Mouse (Mus musculus): ENCODE results near the gene Zfp551. TPM values are rescaled to one million over a fixed set of nuclear protein-coding genes. Genes with fewer than 3 reads are reported as not detected.

Zfp551 gene
- 10 to 100 TPM in 1 of 2 experiments, 1 to 10 TPM in 1; 8.5 to 10.1 TPM for total RNA-seq (2021)
- long read RNA-seq, experiment 1, partial matches to known transcripts: 1 of 2 reads
- long read RNA-seq, experiment 1, other reads (novel, unspliced or antisense): 0 of 2 reads
- long read RNA-seq, experiment 2, partial matches to known transcripts: 0 of 5 reads
- long read RNA-seq, experiment 2, other reads (novel, unspliced or antisense): 0 of 5 reads

DNA sequence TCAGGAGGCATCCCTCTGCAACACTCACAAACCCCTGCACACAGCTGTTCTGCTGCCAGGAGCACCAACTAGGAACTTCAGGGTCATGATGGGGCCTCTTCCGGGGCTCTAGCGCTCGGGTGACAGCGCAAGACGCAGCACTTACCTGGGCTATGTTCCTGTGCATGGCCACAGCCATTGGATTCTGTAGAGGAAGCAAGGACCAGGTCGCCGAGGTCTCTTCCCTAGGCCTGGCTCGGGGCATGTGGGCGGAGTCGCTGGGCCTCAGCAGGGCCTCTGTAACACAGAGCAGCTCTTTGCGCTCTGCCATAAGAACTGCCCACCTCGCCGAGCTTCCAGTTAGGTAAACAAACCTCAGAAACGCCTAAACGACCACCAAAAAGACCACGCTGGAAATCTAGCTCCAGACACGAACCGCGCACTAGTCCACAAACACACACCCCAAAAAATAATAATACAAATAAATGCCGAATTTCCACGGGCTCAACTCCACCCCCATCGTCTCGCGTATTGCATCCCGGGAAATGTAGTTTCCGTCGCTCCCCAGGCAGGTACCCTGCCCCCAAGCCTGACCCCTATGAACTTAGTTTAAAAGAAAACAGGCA is at the start of gene Zfp551:
Zfp551 (minus strand) TSS at position 507 of the 605 bp plus-strand sequence.
- peak; percentile 44 to 68 for DNase-seq (ENCODE audit: low spot score in 2 of 2)
- Histone ChIP-seq H3K27ac (peak within 1 kb of the TSS; percentile 92), H3K4me3 (peak within 1 kb of the TSS; percentile 82)
- TF ChIP-seq CTCF (conservative IDR thresholded peaks at IDR 0.05): no peak

DNA sequence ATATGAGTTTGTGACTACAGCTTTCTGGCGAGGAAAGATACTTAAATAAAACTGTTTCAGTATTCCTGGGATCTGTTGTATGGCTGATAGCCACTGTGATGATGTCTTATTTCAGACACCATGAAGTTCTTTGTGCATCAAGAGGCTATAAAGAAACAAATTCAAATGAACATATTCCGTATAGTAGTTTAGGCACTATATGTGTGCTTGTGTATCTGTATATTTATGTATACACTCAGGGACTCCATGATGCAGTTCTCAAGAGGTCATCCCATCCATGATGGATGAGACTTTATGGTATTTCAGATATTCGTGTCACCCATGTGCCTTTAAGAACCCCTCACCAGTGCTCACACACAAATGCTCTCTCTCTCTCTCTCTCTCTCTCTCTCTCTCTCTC is 304 bp upstream of the Zfp551 start:
- H3K27ac ChIP-seq: peak overlapping the region; percentile 92; the same call in 1 of the 2 replicates
- DNase-seq (ENCODE audit: low spot score in 2 of 2): no peak
- peak overlapping the region; percentile 82 for H3K4me3 ChIP-seq
- TF ChIP-seq CTCF (conservative IDR thresholded peaks at IDR 0.05): no peak

DNA sequence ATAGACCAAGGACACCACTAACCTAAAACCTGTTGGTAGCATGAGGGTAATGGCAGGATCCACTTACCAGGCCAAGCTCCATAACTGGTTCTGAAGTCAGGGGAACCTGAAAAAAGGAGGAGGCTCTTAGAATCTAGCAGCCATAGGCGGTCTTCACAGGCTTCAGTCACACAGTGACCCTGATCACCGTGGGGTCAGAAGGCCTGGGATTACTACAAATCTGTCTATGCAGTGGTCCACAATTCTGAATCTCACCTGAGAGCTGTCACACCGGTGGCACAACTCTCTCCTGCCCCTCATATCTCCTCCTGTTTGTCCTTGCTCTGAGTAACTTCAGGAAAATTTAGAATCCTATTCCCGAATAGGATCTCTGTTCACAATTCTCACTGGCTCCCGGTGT is 810 bp downstream of the Zfp551 start:
- Histone ChIP-seq H3K4me3 (peak overlapping the region; percentile 82), H3K27ac (peak overlapping the region; percentile 92)
- no peak for DNase-seq (ENCODE audit: low spot score in 2 of 2)

DNA sequence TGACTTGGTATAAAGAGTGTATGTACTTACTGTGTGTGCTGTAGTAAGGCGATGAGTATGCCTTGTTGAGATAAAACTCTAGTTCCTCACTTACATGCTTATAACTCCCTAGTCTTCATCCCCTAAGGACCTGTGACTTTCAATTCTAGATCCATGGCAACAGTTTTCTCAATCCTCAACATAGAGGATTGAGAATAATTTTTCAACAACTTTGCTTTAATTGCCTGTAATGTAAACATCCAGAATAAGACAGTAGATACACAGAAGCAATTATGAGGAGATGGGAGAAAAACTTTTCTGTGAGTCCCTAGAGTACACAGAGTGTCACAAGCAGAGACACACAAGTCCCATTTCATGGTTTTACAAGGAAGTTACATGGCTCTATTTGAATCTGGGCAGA is 53.4 kb downstream of the Zfp551 start, which contains the start of gene Vmn1r84:
Vmn1r84 (minus strand) TSS at position 101 of the 400 bp plus-strand sequence.
- no peak within 1 kb of the TSS for H3K27ac ChIP-seq
- TF ChIP-seq CTCF (conservative IDR thresholded peaks at IDR 0.05): no peak
- H3K4me3 ChIP-seq: no peak within 1 kb of the TSS
- DNase-seq (ENCODE audit: low spot score in 2 of 2): no peak

More for the DNA sequence above, 810 bp downstream of the Zfp551 start:
- TF ChIP-seq CTCF (conservative IDR thresholded peaks at IDR 0.05): no peak

Other genes with a start within 250 kb of the Zfp551 start
- not detected for gene Vmn1r80, start 233.5 kb downstream of the Zfp551 start, total RNA-seq (2021)
- not detected for gene Vmn1r81, start 154.5 kb downstream of the Zfp551 start, total RNA-seq (2021)
- not detected for gene Vmn1r82, start 122.3 kb downstream of the Zfp551 start, total RNA-seq (2021)
- gene Vmn1r83, start 93.3 kb downstream of the Zfp551 start, total RNA-seq (2021): not detected
- gene Vmn1r84, start 53.5 kb downstream of the Zfp551 start, total RNA-seq (2021): not detected
- 10 to 100 TPM; 11.7 to 14.6 TPM for gene Zfp606, start 55.5 kb upstream of the Zfp551 start, total RNA-seq (2021)
- gene 2900092C05Rik, start 89.8 kb upstream of the Zfp551 start, total RNA-seq (2021): not detected
- under 1 TPM; 0.02 to 0.05 TPM for gene Vmn2r53, start 186.0 kb upstream of the Zfp551 start, total RNA-seq (2021)
- not detected for gene Vmn2r54, start 217.6 kb upstream of the Zfp551 start, total RNA-seq (2021)

All from layer of hippocampus, adult 2 months (tissue).